Mouse (Mus musculus) intestine, embryonic 14.5 days (tissue): ENCODE data around the gene Cd2. TPM values are rescaled to one million over a fixed set of nuclear protein-coding genes. Genes with fewer than 3 reads are reported as not detected.

Experiments
- ATAC-seq: fragments of 200-750 bp; cut with Nextera tagmentation; replicated peaks from 2 replicates; pipeline ENCODE4 v1.8.0; 2017; ENCODE audit warnings: low read depth, moderate number of reproducible peaks, moderate TSS enrichment, moderate library complexity; ENCODE audit not compliant: low FRiP score, low TSS enrichment
- DNase-seq: peaks from one replicate; pipeline ENCODE4 v3.0.0-alpha.2; 2018; ENCODE audit warnings: low spot score
- H3K27ac ChIP-seq: fragments of 300-500 bp; sonication (generic); 2 replicates; pipeline ENCODE4 v1.5.1; 2014; ENCODE audit warnings: low read depth, mild to moderate bottlenecking, control low read depth
- H3K27me3 ChIP-seq: fragments of 300-500 bp; sonication (generic); replicated peaks from 2 replicates; pipeline ENCODE4 v1.6.1; 2014; ENCODE audit warnings: low read length, control low read depth; ENCODE audit not compliant: control insufficient read depth, insufficient read depth
- H3K36me3 ChIP-seq: fragments of 300-500 bp; sonication (generic); 2 replicates; pipeline ENCODE4 v1.6.1; 2014; ENCODE audit warnings: low read length, control low read depth; ENCODE audit not compliant: control insufficient read depth, insufficient read depth
- H3K4me1 ChIP-seq: fragments of 300-500 bp; sonication (generic); replicated peaks from 2 replicates; pipeline ENCODE4 v1.6.1; 2014; ENCODE audit warnings: low read length, control low read depth, mixed read lengths; ENCODE audit not compliant: control insufficient read depth, insufficient read depth
- H3K4me2 ChIP-seq: fragments of 300-500 bp; sonication (generic); 2 replicates; pipeline ENCODE4 v1.6.1; 2014; ENCODE audit warnings: low read length
- H3K4me3 ChIP-seq: fragments of 300-500 bp; sonication (generic); 2 replicates; pipeline ENCODE4 v1.5.1; 2014; ENCODE audit warnings: low read depth, low read length, control low read depth, mixed read lengths
- H3K9ac ChIP-seq: fragments of 300-500 bp; sonication (generic); 2 replicates; pipeline ENCODE4 v1.6.1; 2014; ENCODE audit warnings: mild to moderate bottlenecking, low read length
- H3K9me3 ChIP-seq: fragments of 300-500 bp; sonication (generic); 2 replicates; pipeline ENCODE4 v1.6.1; 2016; ENCODE audit warnings: low read length, control low read depth; ENCODE audit not compliant: control insufficient read depth
- WGBS: fragments of 180-500 bp; shearing (Covaris S2); extraction: QIAGEN DNeasy Blood & Tissue Kit; methylation state at CpG from one replicate; pipeline ENCODE4 v1.1.7; 2014; 5-methylcytosine and 5-hydroxymethylcytosine counted together
- polyA plus RNA-seq: library from polyadenylated mRNA; unstranded; fragments of >200 nt; fragmentation: Nextera tagmentation; extraction: Ambion mirVana; gene quantifications from 2 replicates; pipeline ENCODE4 v1.2.1, GENCODE M21; 2014

Gene Cd2
- polyA plus RNA-seq, 1 experiment from 2014 or later: 0.28 TPM

DNA sequence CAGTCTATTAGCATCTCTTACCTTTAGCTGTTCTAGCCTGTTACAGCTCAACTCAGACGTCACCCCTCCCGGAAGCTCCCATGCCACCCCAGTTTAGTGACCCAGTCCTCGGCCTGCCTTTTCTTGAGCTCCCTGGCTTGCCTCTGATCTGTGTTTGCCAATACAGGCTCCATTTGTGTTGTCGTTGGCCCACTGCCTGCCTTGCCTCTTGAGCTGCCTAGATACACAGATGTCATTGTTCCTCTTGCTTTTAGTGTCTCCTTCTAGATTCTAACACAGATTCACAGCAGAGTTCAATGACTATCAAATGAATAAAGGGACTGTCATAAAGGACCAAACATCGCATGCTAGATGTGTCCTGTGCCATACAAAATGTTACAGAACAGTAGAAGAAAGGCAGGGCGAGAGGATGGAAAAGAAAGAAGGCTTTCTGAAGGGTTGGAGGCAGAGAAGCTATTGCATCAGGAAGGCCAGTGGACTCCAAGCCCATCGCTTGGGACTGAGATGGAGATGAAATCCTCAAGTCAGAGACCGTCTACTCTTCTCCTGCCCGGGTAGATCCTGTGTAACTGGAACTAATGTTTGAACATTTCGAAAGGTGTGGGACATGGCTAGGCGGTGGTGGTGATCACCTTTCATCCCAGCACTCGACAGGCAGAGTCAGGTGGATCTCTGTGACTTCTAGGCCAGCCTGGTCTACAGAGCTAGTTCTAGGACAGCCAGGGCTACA is 13.5 kb downstream of the Cd2 start:
- no peak for DNase-seq
- Histone ChIP-seq H3K4me1 (no peaks in the 10 kb centered on the region), H3K36me3 (no peaks in the 10 kb centered on the region), H3K9me3 (no peaks in the 10 kb centered on the region), H3K9ac (no peak overlapping the region), H3K4me2 (no peak overlapping the region), H3K27ac (no peak overlapping the region), H3K4me3 (no peak overlapping the region), H3K27me3 (no peaks in the 10 kb centered on the region)
- no peak for ATAC-seq
- WGBS: 85% methylated on average over 12 of the region's 12 CpGs

DNA sequence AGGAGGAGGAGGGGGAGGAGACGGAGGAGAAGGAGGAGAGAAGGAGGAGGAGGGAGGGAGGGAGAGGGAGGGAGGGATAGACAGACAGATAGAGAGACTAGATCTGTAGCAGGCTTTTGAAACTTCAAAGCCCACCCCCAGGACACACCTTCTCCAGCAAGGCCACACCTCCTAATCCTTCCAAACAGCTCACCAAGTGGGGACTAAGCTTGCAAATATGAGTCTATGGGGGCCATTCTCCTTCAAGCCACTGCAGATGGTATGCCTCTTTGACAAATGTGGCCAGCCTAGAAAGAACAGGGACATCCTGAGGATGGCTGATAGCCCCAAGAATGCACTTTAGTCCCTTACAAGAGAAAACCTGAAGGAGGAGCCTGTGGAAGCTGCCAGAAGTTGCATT is 15.6 kb downstream of the Cd2 start:
- 60% methylated on average over 1 of the region's 1 CpGs for WGBS
- Histone ChIP-seq H3K36me3 (no peaks in the 10 kb centered on the region), H3K9me3 (no peaks in the 10 kb centered on the region), H3K27ac (no peak overlapping the region), H3K27me3 (no peaks in the 10 kb centered on the region), H3K4me3 (no peak overlapping the region), H3K9ac (no peak overlapping the region), H3K4me2 (no peak overlapping the region), H3K4me1 (no peaks in the 10 kb centered on the region)
- ATAC-seq (no peak), DNase-seq (no peak)

DNA sequence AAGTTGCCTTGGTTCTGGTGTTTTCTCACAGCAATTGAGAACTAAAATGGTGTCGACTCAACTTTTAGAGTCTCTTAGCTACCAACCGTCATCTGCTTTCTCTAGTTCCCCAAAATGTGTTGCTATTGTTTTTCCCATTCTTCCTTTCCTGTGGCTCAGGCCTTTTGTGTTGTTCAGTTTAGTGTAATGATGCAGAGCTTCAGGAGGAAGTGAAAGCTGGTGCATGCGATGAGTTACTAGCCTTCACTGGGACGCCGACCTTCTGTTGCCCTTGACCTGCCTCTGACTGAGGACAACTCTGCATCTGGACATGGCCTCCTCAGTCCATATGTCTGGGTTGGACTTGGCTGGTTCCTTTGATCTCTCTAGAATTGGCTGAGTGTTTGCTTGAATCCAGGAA is 16.9 kb downstream of the Cd2 start:
- H3K36me3 ChIP-seq: no peaks in the 10 kb centered on the region
- H3K4me1 ChIP-seq: no peaks in the 10 kb centered on the region
- H3K9me3 ChIP-seq: no peaks in the 10 kb centered on the region
- DNase-seq (peak; percentile 40), ATAC-seq (no peak)
- H3K4me3 ChIP-seq: no peak overlapping the region
- H3K27me3 ChIP-seq: no peaks in the 10 kb centered on the region
- H3K27ac ChIP-seq: no peak overlapping the region
- no peak overlapping the region for H3K4me2 ChIP-seq
- WGBS: 89% methylated on average over 5 of the region's 5 CpGs
- no peak overlapping the region for H3K9ac ChIP-seq

DNA sequence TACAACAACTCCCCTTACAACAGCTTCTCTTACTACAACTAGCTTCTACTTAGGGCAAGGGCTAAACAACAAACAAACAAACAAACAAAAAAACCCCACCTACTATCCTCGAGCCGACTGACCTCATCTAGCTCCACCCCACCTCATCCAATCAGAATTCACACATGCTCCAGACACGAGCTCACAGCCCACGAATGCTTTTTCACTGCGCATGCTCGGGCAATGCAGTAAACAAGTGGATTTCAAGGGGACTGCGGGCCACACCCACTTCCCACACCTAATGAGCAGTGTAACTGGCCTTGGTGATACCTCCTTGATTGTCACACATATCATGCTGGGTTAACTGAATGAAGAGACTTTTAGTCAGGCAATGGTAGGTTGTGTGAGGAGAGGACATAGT is 19.4 kb downstream of the Cd2 start:
- H3K9ac ChIP-seq: no peak overlapping the region
- DNase-seq (no peak), ATAC-seq (no peak)
- 91% methylated on average over 7 of the region's 7 CpGs for WGBS
- no peak overlapping the region for H3K4me3 ChIP-seq
- no peaks in the 10 kb centered on the region for H3K27me3 ChIP-seq
- H3K36me3 ChIP-seq: no peaks in the 10 kb centered on the region
- H3K4me2 ChIP-seq: no peak overlapping the region
- H3K9me3 ChIP-seq: no peaks in the 10 kb centered on the region
- H3K27ac ChIP-seq: no peak overlapping the region
- H3K4me1 ChIP-seq: no peaks in the 10 kb centered on the region

DNA sequence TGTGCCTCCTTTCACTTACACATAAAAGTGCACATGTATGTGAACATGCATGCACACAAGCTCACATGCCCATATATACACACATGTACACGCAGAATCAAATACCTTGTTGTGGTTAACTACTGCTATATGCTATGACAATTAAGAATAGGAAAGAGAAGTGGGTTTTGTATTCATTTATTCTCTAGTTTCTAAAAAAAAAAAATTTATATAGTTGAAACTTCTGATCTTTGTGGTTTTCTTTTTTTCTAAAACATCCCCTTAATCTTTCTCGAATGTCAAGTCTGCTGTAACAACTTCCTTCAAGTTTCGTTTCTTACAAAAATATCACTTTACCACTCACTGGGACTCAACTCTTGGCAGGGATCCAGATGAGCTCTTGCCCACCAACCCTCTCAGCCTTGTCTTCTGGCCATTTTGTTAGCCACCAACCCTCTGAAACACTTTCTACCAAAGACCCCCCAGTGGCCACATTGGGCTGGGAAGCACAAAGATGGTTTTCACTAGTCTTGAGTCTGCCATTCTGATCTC is 22.1 kb downstream of the Cd2 start:
- Histone ChIP-seq H3K4me2 (no peak overlapping the region), H3K4me3 (no peak overlapping the region), H3K9me3 (no peaks in the 10 kb centered on the region), H3K36me3 (no peaks in the 10 kb centered on the region), H3K27me3 (no peaks in the 10 kb centered on the region), H3K4me1 (no peaks in the 10 kb centered on the region), H3K27ac (no peak overlapping the region), H3K9ac (no peak overlapping the region)
- ATAC-seq (no peak), DNase-seq (no peak)
- WGBS: 72% methylated on average over 3 of the region's 3 CpGs

DNA sequence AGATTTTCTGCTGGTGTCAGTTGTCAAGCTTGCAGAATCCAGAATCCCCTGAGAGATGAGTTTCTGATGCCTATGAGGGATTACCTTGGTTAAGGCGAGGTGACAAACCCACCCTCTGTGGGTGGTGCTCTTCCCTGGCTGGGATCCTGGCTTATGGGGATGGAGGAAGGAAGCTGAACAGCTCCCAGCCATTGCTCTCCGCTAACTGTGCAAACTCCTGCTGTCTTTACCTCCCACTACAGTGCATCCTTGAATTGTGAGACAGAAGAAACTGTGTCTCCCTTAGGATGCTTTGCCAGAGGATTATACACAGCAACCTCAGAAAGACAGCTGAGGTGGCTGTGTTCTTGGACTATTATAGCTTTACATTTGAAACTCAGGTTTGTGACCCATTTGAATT is 28.8 kb downstream of the Cd2 start:
- no peak overlapping the region for H3K9ac ChIP-seq
- H3K4me2 ChIP-seq: no peak overlapping the region
- no peaks in the 10 kb centered on the region for H3K27me3 ChIP-seq
- no peaks in the 10 kb centered on the region for H3K4me1 ChIP-seq
- ATAC-seq (no peak), DNase-seq (no peak)
- H3K4me3 ChIP-seq: no peak overlapping the region
- no peaks in the 10 kb centered on the region for H3K9me3 ChIP-seq
- WGBS: 58% methylated on average over 2 of the region's 2 CpGs
- H3K36me3 ChIP-seq: no peaks in the 10 kb centered on the region
- no peak overlapping the region for H3K27ac ChIP-seq

DNA sequence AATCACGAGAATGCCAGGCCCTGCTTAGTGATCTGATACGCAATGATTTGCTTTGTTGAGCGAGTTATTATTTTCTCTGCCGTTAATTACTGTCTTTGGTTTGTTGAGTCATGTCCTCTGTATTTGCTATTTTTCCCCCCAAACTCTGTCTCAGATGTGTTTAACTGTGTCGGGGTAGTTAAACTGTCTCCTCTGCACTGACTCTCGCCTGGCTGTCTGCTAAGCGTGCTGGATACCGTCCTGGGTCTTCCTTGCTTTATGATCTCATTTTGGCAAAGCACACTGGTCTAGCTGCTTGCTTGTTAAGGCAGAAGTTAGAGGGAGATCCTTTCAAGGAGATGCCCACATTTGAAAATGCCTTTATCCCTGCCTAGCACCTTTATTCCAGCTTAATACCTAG is 31.6 kb downstream of the Cd2 start:
- H3K9ac ChIP-seq: no peak overlapping the region
- WGBS: 62% methylated on average over 8 of the region's 8 CpGs
- DNase-seq: no peak
- H3K4me2 ChIP-seq: no peak overlapping the region
- no peaks in the 10 kb centered on the region for H3K4me1 ChIP-seq
- H3K27ac ChIP-seq: no peak overlapping the region
- H3K36me3 ChIP-seq: no peaks in the 10 kb centered on the region
- no peaks in the 10 kb centered on the region for H3K9me3 ChIP-seq
- ATAC-seq: no peak
- H3K27me3 ChIP-seq: no peaks in the 10 kb centered on the region
- H3K4me3 ChIP-seq: no peak overlapping the region

DNA sequence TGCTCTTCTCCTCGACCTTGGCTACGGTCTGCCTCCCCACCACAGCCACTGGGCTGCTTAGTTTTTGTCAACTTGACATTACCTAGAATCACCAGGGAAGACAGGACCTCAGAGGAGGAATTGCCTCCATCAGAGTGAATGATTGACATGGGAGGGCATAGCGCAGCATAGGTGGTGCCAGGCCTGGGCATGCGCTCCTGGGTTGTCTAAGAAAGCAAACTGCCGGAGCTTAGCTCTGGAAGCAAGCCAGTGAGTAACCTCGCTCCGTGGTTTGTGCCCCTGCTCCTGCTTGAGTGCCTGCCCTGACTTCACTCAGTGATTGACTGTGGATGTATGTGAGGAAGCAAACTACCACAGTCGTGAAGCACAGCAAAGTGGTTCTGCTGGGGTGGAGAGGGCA is 35.6 kb downstream of the Cd2 start:
- H3K36me3 ChIP-seq: no peaks in the 10 kb centered on the region
- no peak overlapping the region for H3K27ac ChIP-seq
- H3K4me2 ChIP-seq: no peak overlapping the region
- H3K4me1 ChIP-seq: no peaks in the 10 kb centered on the region
- H3K4me3 ChIP-seq: no peak overlapping the region
- no peaks in the 10 kb centered on the region for H3K9me3 ChIP-seq
- H3K9ac ChIP-seq: no peak overlapping the region
- no peaks in the 10 kb centered on the region for H3K27me3 ChIP-seq
- DNase-seq (no peak), ATAC-seq (no peak)
- WGBS: 76% methylated on average over 8 of the region's 8 CpGs

DNA sequence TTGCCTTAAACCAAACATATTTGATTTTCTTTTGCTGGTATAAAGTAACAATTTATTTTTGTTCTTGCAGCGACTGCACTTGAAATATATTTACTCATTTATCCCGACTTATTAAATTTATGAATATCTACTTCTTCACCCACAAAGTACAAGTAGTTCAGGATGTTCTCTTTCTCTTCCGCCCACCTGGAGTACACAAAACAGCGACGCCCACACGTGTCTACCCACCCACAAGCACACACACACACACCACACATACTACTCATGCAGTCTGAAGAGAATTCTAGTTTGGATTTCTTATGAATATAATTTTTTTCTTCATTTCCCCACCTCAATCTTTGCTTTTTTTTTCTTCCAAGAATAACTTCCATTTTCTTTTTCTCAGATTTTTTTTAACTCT is 37.9 kb downstream of the Cd2 start:
- no peak overlapping the region for H3K27ac ChIP-seq
- no peaks in the 10 kb centered on the region for H3K4me1 ChIP-seq
- no peaks in the 10 kb centered on the region for H3K36me3 ChIP-seq
- DNase-seq: no peak
- H3K4me3 ChIP-seq: no peak overlapping the region
- no peak overlapping the region for H3K9ac ChIP-seq
- no peak for ATAC-seq
- H3K27me3 ChIP-seq: no peaks in the 10 kb centered on the region
- WGBS: 88% methylated on average over 6 of the region's 6 CpGs
- no peaks in the 10 kb centered on the region for H3K9me3 ChIP-seq
- no peak overlapping the region for H3K4me2 ChIP-seq
